Mouse (Mus musculus): ENCODE measurements at regions not wholly inside any gene's neighbourhood (a gene's known extent, or its start where the extent isn't known, plus 50 kb on each side); places are given as distances from the start of the nearest gene placed in this dataset.
A peak's percentile ranks its signal among the peaks of the same experiment; 100 is the strongest.

GRCm38 (mm10) chr13:107835756-107836385 lies 208.4 kb upstream of the Smim15 start:
- DNase-seq (ENCODE audit: low spot score in 2 of 2): no peak

GRCm38 (mm10) chr13:107831997-107832396 lies 212.2 kb upstream of the Smim15 start:
- no peak for DNase-seq (ENCODE audit: low spot score in 2 of 2)

GRCm38 (mm10) chr13:107831221-107831681 lies 213.0 kb upstream of the Smim15 start:
- peak; percentile 91 for DNase-seq (ENCODE audit: low spot score in 2 of 2)

GRCm38 (mm10) chr13:107830281-107830680 lies 214.0 kb upstream of the Smim15 start:
- no peak for DNase-seq (ENCODE audit: low spot score in 2 of 2)

GRCm38 (mm10) chr13:107829861-107830260 lies 214.4 kb upstream of the Smim15 start:
- no peak for DNase-seq (ENCODE audit: low spot score in 2 of 2)

- no peak for DNase-seq (ENCODE audit: low spot score in 2 of 2)
These were observed 218.6 kb upstream of the Smim15 start for GRCm38 (mm10) chr13:107825636-107826035.

- no peak for DNase-seq (ENCODE audit: low spot score in 2 of 2)
These were observed 220.9 kb upstream of the Smim15 start for GRCm38 (mm10) chr13:107823342-107823741.

GRCm38 (mm10) chr13:107822198-107822597 lies 222.0 kb upstream of the Smim15 start:
- DNase-seq (ENCODE audit: low spot score in 2 of 2): no peak

GRCm38 (mm10) chr13:107813562-107814161 lies 230.6 kb upstream of the Smim15 start:
- no peak for DNase-seq (ENCODE audit: low spot score in 2 of 2)

GRCm38 (mm10) chr13:107812014-107812413 lies 232.2 kb upstream of the Smim15 start:
- DNase-seq (ENCODE audit: low spot score in 2 of 2): no peak

- no peak for DNase-seq (ENCODE audit: low spot score in 2 of 2)
These were observed 233.4 kb upstream of the Smim15 start for GRCm38 (mm10) chr13:107810802-107811192.

GRCm38 (mm10) chr13:107810060-107810801 lies 234.0 kb upstream of the Smim15 start:
- no peak for DNase-seq (ENCODE audit: low spot score in 2 of 2)

- no peak for DNase-seq (ENCODE audit: low spot score in 2 of 2)
These were observed 235.3 kb upstream of the Smim15 start for GRCm38 (mm10) chr13:107808961-107809360.

- no peak for DNase-seq (ENCODE audit: low spot score in 2 of 2)
These were observed 239.8 kb upstream of the Smim15 start for GRCm38 (mm10) chr13:107804418-107804817.

- DNase-seq (ENCODE audit: low spot score in 2 of 2): no peak
These were observed 244.9 kb upstream of the Smim15 start for GRCm38 (mm10) chr13:107799199-107799945.

GRCm38 (mm10) chr13:107798144-107798543 lies 246.1 kb upstream of the Smim15 start:
- no peak for DNase-seq (ENCODE audit: low spot score in 2 of 2)

- DNase-seq (ENCODE audit: low spot score in 2 of 2): no peak
These were observed 248.7 kb upstream of the Smim15 start for GRCm38 (mm10) chr13:107795516-107795915.

- no peak for DNase-seq (ENCODE audit: low spot score in 2 of 2)
These were observed 252.5 kb upstream of the Smim15 start for GRCm38 (mm10) chr13:107791770-107792169.

- DNase-seq (ENCODE audit: low spot score in 2 of 2): no peak
These were observed 259.3 kb upstream of the Smim15 start for GRCm38 (mm10) chr13:107784971-107785370.

- no peak for DNase-seq (ENCODE audit: low spot score in 2 of 2)
These were observed 262.5 kb upstream of the Smim15 start for GRCm38 (mm10) chr13:107781741-107782140.

GRCm38 (mm10) chr13:107781221-107781620 lies 263.0 kb upstream of the Smim15 start:
- no peak for DNase-seq (ENCODE audit: low spot score in 2 of 2)

GRCm38 (mm10) chr13:107779591-107779990 lies 264.7 kb upstream of the Smim15 start:
- DNase-seq (ENCODE audit: low spot score in 2 of 2): no peak

All from frontal cortex, postnatal 10 days (tissue).